Mouse (Mus musculus): ENCODE measurements around the gene Mettl23. TPM values are rescaled to one million over a fixed set of nuclear protein-coding genes. Genes with fewer than 3 reads are reported as not detected.
"Not testable (repeated sequence)": the region's sequence is repeated elsewhere in the genome, so short reads cannot be mapped to it uniquely, and the experiment has no call there.

Gene Mettl23
- polyA plus RNA-seq, 1 experiment, result 44.6 TPM

- TF ChIP-seq CTCF (IDR thresholded peaks at IDR 0.05; ENCODE audit: borderline replicate concordance, extremely low read depth, insufficient read depth, insufficient read length) (peak; percentile 10; the same call in 1 of the 2 replicates), POLR2A (IDR thresholded peaks at IDR 0.05; ENCODE audit: borderline replicate concordance, extremely low read depth, insufficient read depth, insufficient read length, poor library complexity, severe bottlenecking) (no peak)
- no peak for DNase-seq (ENCODE audit: low read depth)
Observed at GRCm38 (mm10) chr11:116837441-116837840, 5.6 kb upstream of the Mettl23 start.

GRCm38 (mm10) chr11:116838936-116839335 is 4.1 kb upstream of the Mettl23 start:
- no peak for DNase-seq (ENCODE audit: low read depth)
- no peak for TF ChIP-seq POLR2A (IDR thresholded peaks at IDR 0.05; ENCODE audit: borderline replicate concordance, extremely low read depth, insufficient read depth, insufficient read length, poor library complexity, severe bottlenecking)
- TF ChIP-seq CTCF (IDR thresholded peaks at IDR 0.05; ENCODE audit: borderline replicate concordance, extremely low read depth, insufficient read depth, insufficient read length), result no peak

DNA sequence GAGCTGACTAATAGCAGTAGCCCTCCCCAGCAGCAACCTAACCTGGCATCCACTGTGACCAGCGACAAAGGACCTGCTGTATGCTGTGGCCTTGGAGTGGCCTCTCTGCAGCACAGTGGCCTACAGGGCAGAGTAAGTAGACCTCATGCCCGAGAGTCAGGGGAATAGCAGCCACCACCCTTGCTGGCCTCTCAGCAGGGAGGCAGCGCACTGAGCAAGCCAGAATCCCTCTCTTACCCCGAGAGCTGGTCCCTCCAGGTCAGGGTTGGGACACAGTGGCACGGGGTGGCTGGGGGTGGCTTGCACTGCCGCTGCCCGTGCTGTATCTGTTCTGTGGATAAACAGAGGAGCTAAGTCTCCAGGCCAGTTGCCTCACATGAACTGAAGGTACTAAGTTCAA is 3.5 kb upstream of the Mettl23 start:
- DNase-seq (ENCODE audit: low read depth), result no peak
- TF ChIP-seq CTCF (IDR thresholded peaks at IDR 0.05; ENCODE audit: borderline replicate concordance, extremely low read depth, insufficient read depth, insufficient read length) (no peak), POLR2A (IDR thresholded peaks at IDR 0.05; ENCODE audit: borderline replicate concordance, extremely low read depth, insufficient read depth, insufficient read length, poor library complexity, severe bottlenecking) (no peak)

- DNase-seq (ENCODE audit: low read depth), result no peak
Observed at GRCm38 (mm10) chr11:116840748-116841147, 2.3 kb upstream of the Mettl23 start.

DNA sequence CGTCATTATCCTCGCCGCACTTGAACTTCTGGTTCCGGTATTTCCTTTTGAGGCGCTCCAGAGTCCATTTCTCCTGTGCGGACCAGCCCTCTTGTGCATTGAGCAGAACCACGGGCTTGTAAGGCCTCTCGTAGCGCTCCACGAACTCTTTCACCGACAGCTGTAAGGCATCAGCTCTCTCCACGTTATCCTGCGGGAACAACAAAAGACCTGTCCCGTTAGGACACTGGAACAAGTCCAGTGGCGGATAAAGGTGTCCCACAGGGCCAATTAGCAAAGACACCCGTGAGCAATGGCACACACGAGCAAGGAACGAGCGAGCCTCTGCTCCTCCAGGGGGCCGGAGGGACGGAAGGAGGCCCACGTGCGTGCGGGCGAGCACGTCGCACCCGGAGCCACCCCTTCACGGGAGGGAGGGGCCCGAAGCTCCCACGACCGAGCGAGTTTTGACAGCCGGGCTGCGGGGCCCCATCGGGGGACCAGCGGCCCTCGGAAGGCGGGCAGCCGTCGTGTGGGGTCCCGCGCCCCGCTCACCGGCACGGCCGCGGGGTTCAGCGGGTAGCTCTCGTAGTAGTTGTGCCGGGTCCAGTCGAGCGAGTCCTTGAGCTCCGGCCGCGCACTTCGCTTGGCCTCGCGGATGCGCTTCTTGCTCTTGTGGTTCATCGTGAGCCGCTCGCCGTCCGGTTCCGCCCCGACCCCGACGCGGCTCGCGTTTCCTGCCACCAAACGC is 382 bp upstream of the Mettl23 start:
- TF ChIP-seq CTCF (IDR thresholded peaks at IDR 0.05; ENCODE audit: borderline replicate concordance, extremely low read depth, insufficient read depth, insufficient read length) (no peak), POLR2A (IDR thresholded peaks at IDR 0.05; ENCODE audit: borderline replicate concordance, extremely low read depth, insufficient read depth, insufficient read length, poor library complexity, severe bottlenecking) (peak; percentile 20; the same call in 1 of the 2 replicates)
- peak; percentile 85 for DNase-seq (ENCODE audit: low read depth)

More at GRCm38 (mm10) chr11:116840748-116841147, 2.3 kb upstream of the Mettl23 start:
- TF ChIP-seq POLR2A (IDR thresholded peaks at IDR 0.05; ENCODE audit: borderline replicate concordance, extremely low read depth, insufficient read depth, insufficient read length, poor library complexity, severe bottlenecking) (no peak), CTCF (IDR thresholded peaks at IDR 0.05; ENCODE audit: borderline replicate concordance, extremely low read depth, insufficient read depth, insufficient read length) (no peak)

DNA sequence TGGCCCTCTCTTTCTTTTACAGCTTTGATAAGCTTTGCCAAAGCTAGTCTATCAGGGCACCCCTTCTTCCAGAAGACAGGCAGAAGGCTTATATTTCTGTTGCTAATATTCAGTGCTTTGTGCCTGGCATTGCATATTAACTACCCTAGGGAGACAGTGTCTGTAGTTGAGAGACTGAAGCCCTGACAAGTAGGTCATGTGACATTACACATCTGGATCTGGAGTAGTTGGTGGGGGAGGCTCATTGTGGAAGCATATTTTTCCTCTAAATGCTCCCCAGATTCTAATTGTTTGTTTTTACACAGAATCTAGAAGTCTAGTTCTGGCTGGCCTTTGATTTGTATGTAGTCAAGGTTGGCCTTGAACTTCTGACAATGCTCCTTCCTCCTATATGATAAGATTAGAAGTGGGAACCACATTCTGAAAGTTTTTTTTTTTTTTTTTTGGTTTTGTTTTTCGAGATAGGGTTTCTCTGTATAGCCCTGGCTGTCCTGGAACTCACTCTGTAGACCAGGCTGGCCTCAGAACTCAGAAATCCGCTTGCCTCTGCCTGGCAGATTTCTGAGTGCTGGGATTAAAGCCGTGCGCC is 3.6 kb downstream of the Mettl23 start:
- TF ChIP-seq POLR2A (IDR thresholded peaks at IDR 0.05; ENCODE audit: borderline replicate concordance, extremely low read depth, insufficient read depth, insufficient read length, poor library complexity, severe bottlenecking), result no peak
- no peak for TF ChIP-seq CTCF (IDR thresholded peaks at IDR 0.05; ENCODE audit: borderline replicate concordance, extremely low read depth, insufficient read depth, insufficient read length)
- peak; percentile 30 for DNase-seq (ENCODE audit: low read depth)

DNA sequence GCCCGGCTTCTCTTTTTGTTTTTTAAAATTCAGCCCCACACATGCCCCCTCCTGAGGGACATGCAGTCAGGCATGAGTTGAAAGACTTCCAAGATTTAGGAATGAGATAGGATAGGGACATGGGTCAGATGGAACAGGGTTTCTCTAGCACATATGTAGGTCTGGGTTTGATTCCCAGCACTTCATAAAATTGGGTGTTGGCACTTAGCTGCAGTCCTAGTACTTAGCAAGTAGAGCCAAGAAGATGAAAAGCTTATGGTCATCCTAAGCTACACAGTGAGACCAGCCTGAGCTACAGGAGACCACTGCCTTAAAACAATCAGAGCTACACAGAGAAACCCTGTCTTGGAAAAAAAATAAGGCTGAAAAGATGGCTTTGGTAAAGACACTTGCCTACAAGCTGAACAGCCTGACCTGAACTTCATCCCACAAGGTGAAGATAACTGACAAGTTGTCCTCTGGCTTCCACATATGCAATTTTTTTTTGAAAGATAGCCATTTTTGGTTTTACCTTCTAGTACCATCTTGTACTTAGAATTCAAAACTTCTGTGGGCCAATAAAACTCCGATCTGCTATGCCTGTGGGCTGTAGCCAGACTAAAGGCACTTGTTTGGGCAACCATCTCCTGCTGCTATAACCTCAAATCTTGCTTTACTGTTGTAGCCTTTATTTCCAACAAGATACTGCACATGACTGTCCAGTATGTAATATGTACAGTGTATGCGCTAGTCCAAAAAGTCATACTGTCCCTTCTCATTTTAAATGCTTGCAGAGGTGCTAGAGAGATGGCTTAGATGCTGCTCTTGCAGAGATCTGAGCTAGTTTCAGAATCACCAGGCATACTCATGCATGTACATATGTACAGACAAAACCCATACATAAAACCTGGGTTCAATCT is 4.4 kb downstream of the Mettl23 start:
- TF ChIP-seq CTCF (IDR thresholded peaks at IDR 0.05; ENCODE audit: borderline replicate concordance, extremely low read depth, insufficient read depth, insufficient read length) (no peak), POLR2A (IDR thresholded peaks at IDR 0.05; ENCODE audit: borderline replicate concordance, extremely low read depth, insufficient read depth, insufficient read length, poor library complexity, severe bottlenecking) (no peak)
- DNase-seq (ENCODE audit: low read depth), result no peak

DNA sequence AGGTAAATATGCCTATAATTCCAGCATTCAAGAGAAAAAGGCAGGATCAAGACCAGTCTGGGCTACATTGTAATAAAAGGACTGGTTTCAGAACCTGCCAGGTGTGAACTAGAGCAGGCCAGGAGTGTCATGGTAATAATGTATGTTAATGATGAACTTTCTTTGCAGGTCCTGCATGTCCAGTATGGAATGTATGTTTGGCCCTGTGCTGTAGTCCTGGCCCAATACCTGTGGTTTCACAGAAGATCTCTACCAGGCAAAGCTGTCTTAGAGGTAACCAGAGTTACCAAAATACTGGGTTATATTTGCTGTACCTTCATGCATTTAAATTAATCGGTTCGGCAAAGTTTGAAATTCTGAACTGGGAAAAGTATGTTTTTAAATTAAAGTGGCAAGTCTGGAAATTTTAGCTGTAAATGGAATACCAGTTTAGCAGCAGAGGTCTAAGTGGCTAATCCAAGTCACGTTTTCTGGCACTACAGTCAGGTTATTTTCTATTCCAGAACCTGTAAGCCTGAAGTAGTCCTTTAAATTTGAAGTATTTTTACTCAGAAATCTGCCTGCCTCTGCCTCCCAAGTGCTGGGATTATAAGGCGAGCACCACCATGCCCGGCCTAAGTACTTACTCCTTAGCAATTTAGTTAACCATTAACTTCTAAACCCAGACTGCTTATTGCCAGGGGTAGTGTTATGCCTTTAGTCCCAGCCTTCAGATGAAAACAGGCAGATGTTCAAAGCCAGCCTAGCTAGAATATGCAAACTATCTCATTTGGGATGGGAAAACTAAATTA is 5.2 kb downstream of the Mettl23 start:
- TF ChIP-seq POLR2A (IDR thresholded peaks at IDR 0.05; ENCODE audit: borderline replicate concordance, extremely low read depth, insufficient read depth, insufficient read length, poor library complexity, severe bottlenecking) (no peak), CTCF (IDR thresholded peaks at IDR 0.05; ENCODE audit: borderline replicate concordance, extremely low read depth, insufficient read depth, insufficient read length) (no peak)

GRCm38 (mm10) chr11:116848877-116849178 is 5.8 kb downstream of the Mettl23 start:
- not testable (repeated sequence) for DNase-seq (ENCODE audit: low read depth)

More for the DNA sequence above, 5.2 kb downstream of the Mettl23 start:
- no peak for DNase-seq (ENCODE audit: low read depth)

- DNase-seq (ENCODE audit: low read depth), result no peak
Observed at GRCm38 (mm10) chr11:116849587-116849986, 6.5 kb downstream of the Mettl23 start.

DNA sequence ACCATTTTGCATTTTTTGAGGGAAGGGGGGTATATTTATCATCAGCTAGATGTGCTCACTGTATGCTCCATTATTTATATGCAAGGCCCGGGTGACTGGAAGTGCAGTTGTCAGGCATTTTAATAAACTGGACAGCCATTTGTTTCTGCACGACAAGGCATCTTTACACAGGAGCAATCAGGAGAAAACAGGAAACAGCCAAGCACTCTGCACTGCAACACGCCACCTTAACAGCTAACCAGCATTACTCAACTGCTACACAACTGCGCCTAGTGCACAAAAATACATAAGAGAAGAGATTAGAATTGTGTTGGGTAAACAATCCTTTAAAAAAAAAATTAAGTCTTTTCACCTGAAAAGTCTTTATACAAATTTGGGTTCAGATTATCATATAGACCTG is 7.0 kb downstream of the Mettl23 start:
- DNase-seq (ENCODE audit: low read depth), result no peak
- TF ChIP-seq POLR2A (IDR thresholded peaks at IDR 0.05; ENCODE audit: borderline replicate concordance, extremely low read depth, insufficient read depth, insufficient read length, poor library complexity, severe bottlenecking), result no peak
- no peak for TF ChIP-seq CTCF (IDR thresholded peaks at IDR 0.05; ENCODE audit: borderline replicate concordance, extremely low read depth, insufficient read depth, insufficient read length)

More at GRCm38 (mm10) chr11:116849587-116849986, 6.5 kb downstream of the Mettl23 start:
- TF ChIP-seq POLR2A (IDR thresholded peaks at IDR 0.05; ENCODE audit: borderline replicate concordance, extremely low read depth, insufficient read depth, insufficient read length, poor library complexity, severe bottlenecking) (no peak), CTCF (IDR thresholded peaks at IDR 0.05; ENCODE audit: borderline replicate concordance, extremely low read depth, insufficient read depth, insufficient read length) (no peak)
